Mouse (Mus musculus) urinary bladder, postnatal 36 days (tissue): ENCODE measurements around the gene Katnbl1.

Source experiments
- DNase-seq, 2 experiments: peaks; one replicate each; pipeline ENCODE4 v3.0.0; 2022; ENCODE audit warnings: low spot score in 2 of 2, mixed read lengths in 1 of 2

The Katnbl1 gene

GRCm38 (mm10) chr2:112378973-112379898 is at the start of gene Katnbl1:
Gene Katnbl1 (plus strand): TSS chr2:112379211.
- DNase-seq: peak; percentile 93

GRCm38 (mm10) chr2:112332051-112332898 is 46.7 kb upstream of the Katnbl1 start:
- no peak for DNase-seq

GRCm38 (mm10) chr2:112337211-112337610 is 41.8 kb upstream of the Katnbl1 start:
- no peak for DNase-seq

GRCm38 (mm10) chr2:112339736-112340135 is 39.3 kb upstream of the Katnbl1 start:
- no peak for DNase-seq

- no peak for DNase-seq
These were observed 37.9 kb upstream of the Katnbl1 start for GRCm38 (mm10) chr2:112341117-112341516.

GRCm38 (mm10) chr2:112348246-112348645 is 30.8 kb upstream of the Katnbl1 start:
- no peak for DNase-seq

- no peak for DNase-seq
These were observed 25.1 kb upstream of the Katnbl1 start for GRCm38 (mm10) chr2:112353685-112354455.

- DNase-seq: no peak
These were observed 19.4 kb upstream of the Katnbl1 start for GRCm38 (mm10) chr2:112359611-112360010.

GRCm38 (mm10) chr2:112360012-112360780 is 18.8 kb upstream of the Katnbl1 start:
- no peak for DNase-seq

- DNase-seq: no peak
These were observed 18.2 kb upstream of the Katnbl1 start for GRCm38 (mm10) chr2:112360781-112361169.

GRCm38 (mm10) chr2:112367222-112367621 is 11.8 kb upstream of the Katnbl1 start:
- DNase-seq: peak in 1 of 2 experiments; percentile 10

- DNase-seq: peak; percentile 90 to 91
These were observed 11.0 kb upstream of the Katnbl1 start, which contains the start of gene Emc4 for GRCm38 (mm10) chr2:112367726-112368673. Gene Emc4 (minus strand): TSS chr2:112368027.

GRCm38 (mm10) chr2:112369941-112370340 is 9.1 kb upstream of the Katnbl1 start:
- DNase-seq: peak in 1 of 2 experiments; percentile 76

- DNase-seq: peak in 1 of 2 experiments; percentile 7
These were observed 5.9 kb upstream of the Katnbl1 start for GRCm38 (mm10) chr2:112373141-112373540.

GRCm38 (mm10) chr2:112374610-112375009 is 4.4 kb upstream of the Katnbl1 start:
- no peak for DNase-seq

- no peak for DNase-seq
These were observed 1.1 kb downstream of the Katnbl1 start for GRCm38 (mm10) chr2:112380131-112380530.

GRCm38 (mm10) chr2:112381219-112381618 is 2.2 kb downstream of the Katnbl1 start:
- DNase-seq: no peak

GRCm38 (mm10) chr2:112390843-112391242 is 11.8 kb downstream of the Katnbl1 start:
- no peak for DNase-seq

- peak in 1 of 2 experiments; percentile 8 for DNase-seq
These were observed 12.5 kb downstream of the Katnbl1 start for GRCm38 (mm10) chr2:112391346-112392000.
